Mouse (Mus musculus): ENCODE results near the gene Taf8.

Gene Taf8

DNA sequence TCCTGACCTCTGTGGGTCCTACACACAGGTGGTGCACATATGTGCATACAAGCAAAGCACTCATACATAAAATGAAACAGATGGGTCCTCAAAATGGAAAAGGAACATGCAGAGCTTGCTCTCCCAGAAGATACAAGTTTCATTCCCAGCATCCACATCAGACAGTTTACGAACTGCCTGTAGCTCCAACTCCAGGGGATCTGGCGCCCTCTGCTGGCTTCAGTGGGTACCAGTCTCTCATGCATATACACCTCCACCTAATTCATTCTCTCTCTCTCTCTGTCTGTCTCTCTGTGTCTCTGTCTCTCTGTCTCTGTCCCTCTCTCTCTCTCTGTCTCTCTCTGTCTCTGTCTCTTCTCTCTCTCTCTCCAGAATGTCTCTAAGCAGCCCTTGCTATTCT is 19.7 kb downstream of the Taf8 start:
- DNase-seq: peak; percentile 83 to 87

DNA sequence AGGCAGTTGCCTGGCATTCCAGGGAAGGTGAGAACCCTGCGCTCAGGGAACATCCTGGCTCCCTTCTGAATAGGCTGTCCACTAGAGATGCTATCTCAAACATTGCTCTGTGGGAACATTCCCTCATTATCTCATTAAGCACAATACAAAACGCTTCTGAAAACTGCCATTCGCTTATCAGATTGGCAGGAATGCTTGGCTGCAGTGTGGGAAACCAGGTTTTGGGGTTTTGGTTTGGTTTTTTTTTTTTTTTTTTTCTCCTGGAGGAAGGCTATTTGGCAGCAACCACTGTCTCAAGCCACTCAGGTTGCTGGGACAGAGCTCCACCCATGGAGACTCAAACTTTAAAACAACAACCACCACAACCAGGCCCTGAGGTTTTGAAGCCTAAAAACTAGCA is 22.2 kb downstream of the Taf8 start:
- DNase-seq: no peak

DNA sequence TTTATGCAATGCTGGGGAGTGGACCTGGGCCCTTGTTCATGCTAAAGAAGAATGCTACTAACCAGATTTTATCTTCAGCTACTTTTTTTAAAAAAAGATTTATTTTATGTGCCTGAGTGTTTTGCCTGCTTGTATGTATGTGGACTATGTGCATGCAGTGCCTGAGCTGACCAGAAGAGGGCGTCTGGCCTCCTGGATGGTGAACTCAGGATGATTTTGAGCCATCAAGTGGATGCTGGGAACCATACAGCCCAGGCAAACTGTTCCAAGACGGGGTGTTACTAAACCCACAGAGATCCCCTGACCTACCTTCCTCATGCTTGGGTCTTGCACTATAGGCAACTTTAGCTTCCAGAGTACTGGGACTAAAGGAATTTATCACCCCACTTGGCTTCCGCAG is 26.4 kb downstream of the Taf8 start:
- no peak for DNase-seq

DNA sequence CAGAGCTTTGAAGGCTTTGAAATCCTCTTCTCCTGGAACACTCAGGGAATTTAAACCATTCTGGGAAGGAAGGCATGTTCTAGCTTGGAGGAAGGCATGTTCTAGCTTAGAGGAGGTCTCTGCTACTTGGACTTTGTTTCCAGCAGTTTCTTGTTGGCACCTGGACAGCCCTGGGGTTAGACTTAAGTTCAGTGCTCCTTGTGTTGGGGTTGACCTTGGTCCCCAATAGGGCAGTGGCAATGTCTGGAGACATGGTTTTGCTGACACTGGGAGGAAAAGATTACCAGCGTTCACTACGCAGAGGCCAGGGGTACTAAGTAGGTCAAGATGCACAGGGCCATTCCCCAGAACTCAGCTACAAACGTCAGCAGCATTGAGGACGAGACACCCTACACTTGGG is 26.9 kb downstream of the Taf8 start:
- no peak for DNase-seq

DNA sequence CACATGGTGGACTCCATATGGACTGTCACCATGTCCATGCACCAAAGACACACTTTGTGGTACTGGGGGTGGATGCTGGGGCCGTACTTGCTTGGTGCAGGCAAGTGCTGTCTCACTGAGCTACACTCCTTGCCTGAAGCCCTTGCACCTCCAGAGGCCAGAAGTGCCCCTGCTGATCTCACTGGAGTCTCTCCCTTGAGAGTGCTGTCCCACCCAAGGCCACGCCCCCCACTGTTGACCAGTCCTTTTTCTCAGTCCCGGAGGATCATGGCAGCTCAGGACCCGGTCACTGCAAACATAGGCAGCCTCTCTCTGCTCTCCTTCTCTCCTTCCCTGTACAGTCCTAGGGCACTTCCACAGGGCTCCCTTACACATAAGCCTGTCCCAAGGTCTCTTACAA is 27.8 kb downstream of the Taf8 start:
- no peak for DNase-seq

DNA sequence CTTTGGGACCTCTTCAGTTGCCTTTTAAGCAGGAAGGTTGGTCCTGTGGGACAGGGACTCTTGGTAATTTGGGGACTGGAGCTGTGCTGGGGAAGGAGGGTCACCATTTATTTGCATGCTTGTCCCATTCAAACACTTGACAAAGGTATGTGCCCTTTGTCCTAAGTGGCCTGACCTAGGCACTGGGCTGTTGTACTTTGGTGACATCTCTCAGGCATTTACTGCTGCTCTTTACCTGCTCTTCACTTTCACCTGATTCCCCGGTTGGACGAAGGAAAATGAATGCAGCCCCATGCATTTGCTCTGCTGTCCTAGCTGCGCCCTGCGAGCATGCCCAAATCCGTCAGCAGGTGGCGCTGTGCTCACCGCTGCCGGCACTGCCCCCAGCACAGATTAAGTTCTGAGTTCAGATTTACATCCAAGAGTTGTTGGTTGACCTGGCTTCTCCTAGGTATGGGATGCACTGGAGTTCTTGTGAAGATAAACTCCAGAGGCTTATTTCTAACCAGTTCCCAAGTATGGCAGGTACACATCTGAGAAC is 28.6 kb downstream of the Taf8 start:
- DNase-seq: peak; percentile 58 to 67

DNA sequence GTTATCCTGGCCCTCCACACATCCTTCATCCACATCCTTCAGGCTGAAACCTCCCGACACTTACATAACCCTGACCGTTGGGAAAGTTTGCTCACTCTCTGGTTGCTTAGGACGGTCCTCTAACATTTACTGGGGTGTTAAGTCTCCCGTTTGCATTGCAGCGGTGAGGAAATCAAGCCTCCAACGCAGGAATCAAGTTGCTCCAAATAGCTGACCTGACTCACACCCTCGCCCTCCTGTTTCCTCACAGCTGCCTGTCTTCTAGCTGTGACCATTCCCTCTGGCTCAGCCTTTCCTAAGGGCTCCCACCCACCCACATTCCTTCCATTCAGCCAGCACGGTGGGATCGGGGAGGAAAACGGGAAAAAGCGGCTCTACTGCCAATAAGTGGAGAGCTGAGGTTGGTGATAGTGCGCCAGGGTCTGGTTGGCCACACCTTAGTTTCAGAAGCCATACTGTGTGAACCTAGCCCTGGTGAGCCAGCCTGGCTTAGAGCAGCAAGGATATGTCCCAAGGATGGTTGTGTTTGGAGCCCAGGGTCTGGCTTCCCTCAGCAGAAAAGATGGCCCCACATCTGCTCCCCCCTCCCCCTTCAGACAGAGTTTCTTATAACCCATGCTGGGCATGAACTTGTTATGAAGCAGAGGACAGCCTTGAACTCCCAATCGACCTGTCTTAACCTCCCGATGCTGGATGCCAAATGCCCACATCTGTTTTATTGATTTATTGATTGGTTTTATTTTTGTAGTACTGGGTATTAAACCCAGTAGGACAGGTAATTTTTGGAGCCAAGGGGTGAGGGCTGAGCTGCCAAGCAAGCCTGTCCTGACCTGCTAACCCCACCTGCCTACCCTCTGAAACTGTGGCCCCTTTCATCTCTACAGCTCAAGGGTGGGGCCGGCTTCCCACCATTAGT is 29.4 kb downstream of the Taf8 start:
- DNase-seq: no peak

DNA sequence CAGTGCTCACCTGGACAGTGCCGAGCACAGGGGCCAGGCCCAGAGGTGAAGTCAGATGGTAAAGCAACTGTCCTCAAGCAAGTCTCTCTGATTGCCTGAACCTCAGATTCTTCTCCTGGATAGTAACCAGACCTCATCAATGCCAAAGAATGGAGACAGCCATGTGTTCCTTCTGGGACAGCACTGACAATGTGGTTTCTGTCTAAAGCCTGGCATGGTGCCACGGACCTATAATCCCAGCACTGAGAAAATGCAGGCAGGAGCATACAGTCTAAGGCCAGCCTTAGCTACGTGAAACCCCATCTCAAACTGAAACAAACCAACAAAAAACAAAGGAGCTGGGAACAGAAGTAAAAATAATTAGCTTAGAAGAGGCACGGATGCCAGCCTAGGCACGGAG is 31.4 kb downstream of the Taf8 start:
- peak; percentile 85 to 86 for DNase-seq

DNA sequence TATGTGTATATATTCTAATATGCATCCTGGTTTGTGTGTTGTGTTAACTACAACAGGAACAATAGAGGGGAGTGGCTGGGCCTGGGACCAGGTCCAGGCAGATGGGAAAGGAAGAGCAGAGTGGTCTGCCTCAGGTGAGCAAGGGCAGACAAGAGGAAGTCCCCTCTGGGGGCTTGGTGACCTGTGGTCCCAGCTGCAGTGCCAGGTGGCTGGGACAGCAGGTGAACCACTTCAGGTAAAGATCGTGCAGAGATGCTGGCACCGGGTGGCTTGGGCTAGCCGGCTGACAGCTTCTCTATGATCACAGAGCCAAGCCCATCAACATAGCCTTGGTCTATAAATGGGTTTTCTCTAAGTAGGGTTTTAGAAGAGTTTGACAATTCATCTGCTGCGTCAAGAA is 32.0 kb downstream of the Taf8 start:
- peak; percentile 67 to 78 for DNase-seq

DNA sequence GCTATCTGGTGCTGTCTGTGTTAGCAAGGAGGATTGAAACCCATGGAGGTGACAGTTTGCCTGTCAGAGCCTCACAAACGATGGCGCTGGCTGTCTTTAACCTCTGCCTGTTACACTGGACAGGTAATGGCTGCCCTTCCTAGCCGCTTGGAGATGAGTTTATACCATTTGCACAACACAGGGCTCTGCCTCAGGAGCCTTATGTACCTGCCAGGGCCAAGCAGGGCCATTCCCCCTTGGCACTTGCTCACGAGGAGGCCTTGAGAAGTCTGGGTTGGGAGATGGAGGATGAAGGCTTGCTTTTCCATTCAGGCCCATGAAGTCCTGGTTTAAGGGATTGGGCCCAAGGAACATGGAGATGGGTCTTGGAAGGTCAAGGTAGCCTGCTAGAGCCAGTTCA is 32.5 kb downstream of the Taf8 start:
- DNase-seq: peak in 1 of 2 experiments; percentile 31

DNA sequence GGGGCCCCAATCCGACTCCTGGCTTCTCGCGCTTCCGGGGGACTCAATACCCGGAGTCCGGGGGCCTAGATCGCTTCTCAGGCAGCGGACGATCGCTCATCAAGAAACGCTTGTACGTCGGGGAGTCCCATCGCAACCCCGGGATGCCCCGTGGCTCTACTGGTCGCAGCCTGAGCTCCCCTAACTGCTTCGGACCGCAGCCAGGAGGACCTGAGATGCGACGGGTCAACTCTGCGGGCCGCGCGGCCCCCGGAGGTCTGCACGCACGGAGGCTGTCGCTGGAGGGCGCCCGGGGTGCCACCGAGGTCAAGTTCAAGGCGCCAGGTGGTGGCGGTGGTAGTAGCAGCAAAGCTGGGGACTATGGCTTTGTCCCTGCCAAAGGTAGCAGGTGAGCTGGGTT is 33.6 kb downstream of the Taf8 start:
- DNase-seq: peak; percentile 38 to 42

DNA sequence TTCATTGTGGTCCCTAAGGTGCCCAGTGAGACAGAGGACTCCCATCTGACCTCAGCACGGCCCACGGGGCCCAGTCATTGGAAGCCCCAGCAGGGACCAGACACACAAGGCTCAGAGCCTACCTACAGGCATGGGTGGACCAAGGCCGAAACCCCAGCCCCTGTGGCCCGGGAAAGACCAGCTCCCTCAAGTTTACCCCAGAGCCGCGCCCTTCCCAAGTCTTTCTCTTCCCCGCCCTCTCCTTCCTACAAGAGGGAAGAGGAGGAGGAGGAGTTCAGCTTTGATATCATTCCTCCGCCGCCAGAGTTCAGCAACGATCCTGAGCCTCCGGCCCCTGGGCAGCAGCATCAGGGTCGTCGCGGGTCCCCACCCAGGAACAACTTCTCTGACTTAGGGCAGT is 34.0 kb downstream of the Taf8 start:
- DNase-seq: no peak

DNA sequence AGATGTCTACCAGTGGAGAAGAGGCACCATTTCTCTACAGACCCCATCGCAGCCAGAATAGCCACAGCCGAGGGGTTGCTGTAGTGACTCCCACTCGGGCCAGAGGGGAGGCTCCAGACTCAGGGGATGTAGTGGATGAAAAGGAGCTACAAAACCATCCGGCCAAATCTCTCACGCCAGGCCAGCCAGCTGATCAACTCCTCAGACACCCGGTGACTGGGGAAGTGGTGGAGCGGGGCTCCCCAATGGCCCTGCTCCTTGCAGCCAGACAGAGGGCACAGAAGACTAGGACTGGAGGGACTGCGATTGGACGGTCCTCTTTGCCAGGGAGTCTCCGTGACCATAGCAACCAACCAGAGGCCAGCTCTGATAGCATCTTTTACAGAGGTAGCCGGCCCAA is 34.4 kb downstream of the Taf8 start:
- no peak for DNase-seq

DNA sequence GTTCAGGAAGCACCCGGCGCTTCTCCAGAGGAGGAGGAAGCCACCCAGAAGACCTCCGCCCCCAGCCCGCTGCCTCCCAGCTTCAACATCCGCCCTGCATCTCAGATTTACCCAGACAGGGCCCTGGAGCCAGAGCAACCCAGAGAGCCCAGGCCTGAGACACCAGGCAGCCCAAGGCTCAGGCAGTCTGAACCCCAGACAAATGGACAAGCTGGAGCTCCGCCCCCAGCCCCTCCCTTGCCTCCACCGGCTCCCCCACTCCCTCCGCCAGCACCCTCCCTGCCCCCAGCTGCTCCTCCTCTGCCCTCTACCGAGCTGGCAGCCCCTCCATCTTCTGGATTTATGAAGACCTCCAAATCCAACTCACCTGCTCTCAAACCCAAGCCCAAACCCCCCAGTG is 35.8 kb downstream of the Taf8 start:
- DNase-seq: peak in 1 of 2 experiments; percentile 28

DNA sequence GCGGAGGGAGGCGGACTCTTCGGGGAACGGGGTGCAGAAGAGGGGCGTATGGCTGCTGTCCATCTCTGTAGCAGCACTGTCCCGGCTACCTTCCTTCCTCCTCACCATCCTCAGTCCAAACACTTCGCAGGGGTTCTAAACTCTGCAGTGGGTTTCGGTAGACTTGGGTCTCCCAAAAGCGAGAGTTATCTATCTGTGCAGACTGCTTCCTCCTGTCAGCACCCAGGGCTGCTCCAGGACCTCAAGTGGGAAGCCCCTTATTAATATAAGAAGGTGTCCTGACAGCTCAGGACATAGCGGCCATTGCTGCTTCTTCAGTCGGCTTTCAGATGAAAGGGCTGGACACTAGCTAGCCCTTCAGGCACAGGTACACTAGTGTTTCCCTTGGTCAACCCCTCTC is 37.1 kb downstream of the Taf8 start:
- no peak for DNase-seq

DNA sequence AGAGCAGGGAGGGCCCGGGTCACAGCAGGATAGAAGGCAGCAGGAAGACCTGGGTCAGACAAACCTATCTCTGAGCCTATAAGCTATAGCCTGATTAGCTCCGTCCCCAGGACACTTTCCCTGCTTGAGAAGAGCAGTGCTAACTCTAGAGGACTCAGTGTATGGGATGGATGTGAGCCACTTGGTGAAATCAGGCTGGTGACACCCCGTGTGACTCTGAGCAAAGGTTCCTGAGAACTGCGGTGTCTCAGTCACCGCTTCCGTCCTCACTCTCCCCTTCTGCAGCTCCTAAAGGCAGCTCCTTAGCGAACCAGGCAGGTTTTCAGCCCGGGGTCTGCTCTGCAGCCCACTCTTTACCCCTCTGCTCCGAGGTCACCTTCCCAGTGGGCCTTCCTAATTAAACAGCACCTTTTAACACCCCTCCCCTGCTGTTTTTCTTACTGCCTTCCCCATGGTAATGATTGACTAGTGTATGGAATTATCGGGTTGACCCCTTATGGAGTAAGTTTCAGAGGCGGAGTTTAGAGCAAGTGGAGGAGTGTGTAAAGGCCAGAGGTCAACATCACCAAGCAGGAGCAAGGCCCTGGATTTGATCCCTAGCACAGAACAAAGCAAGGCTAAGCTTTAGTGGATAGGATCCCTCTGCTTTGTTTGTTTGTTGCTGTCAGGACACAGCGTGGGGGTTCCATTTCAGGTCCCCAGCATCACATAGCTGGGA is 37.7 kb downstream of the Taf8 start:
- no peak for DNase-seq

DNA sequence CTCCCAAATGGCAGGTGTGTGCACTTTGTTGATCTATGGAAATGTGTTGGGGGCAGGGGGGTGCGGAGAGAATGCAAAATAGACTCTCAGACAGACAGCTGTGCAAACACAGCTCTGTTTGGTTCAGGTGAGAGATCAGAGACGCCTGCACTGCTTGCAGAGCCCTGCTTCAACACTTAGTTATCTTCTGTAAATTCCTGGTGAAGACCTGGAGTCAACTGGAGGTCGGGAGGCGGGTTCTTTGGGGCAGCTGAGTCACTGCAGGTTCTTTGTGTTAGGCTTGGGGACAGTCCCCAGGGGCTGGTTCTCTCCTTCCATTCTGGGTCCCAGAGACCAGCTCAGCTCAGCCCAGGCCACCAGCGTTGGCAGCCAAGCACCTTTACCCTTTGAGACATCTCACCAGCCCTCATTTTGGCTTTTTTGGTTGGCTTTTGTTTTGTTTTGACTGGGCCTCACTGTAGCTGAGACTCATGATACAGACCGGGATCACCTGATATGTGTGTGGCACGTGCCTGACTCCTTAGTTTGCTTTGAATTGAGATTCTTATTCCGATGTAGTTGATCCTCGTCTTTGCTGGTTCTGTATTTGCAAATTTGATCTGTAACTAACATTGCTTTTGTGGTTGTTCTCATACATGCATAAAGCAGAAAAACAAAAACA is 39.2 kb downstream of the Taf8 start:
- no peak for DNase-seq

DNA sequence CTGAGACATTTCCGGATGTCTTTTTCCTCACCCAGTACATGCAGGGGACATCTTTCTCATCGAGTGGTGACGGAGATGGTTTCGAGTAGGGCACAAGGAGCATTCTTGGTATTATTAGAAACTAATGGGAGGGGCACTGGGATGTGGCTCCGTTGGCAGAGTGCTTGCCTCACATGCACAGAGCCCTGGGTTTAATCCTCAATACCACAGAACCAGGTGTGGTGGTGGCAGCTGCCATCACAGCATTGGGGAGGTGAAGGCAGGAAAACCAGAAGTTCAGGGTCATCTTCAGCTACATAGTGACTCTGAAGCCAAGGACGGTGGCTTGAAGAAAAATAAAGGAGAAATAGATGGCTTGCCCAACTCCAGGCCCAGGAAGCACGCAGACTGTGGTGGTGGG is 39.9 kb downstream of the Taf8 start:
- DNase-seq: no peak

DNA sequence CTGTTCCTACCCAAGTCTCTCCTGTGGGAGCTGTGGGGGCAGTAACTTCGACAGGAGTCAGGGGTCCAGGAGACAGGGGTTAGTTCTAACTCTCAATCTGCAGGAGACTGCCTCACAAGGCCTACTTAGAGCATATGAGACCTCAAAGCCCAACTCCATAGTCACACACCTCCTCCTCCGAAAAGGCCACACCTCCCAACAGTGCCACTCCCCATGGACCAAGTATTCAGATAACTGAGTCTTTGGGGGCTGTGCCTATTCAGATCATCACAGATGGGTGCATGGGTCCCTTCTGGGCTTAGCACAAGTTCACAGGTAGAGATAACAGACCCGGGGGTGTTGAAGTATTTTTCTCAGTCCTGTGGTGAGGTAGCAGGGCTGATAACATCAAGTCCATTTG is 40.4 kb downstream of the Taf8 start:
- no peak for DNase-seq

DNA sequence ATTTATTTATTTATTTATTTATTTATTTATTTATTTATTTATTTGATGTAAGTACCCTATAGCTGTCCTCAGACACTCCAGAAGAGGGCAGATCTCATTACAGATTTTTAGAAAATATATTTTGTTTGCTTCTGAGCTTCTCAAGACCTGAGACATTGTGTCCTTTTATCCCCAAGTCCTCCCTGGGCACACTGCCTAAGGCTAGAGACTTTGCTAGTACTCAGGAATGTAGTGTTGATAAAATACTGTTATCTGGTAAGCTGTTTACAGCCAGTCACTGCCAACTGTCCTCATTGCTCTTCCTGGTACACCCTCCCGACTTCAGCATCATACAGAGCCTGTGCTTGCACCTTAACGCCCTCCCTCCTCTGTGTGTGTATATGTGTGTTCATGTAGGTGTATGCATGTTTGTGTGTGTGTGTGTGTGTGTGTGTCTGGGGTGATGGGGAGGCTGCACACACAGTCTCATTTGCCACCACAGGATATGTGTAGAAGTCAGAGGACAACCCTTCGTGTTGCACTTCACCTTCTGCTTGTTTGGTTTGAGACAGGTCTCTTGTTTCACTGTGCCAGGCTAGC is 42.7 kb downstream of the Taf8 start:
- DNase-seq: no peak

DNA sequence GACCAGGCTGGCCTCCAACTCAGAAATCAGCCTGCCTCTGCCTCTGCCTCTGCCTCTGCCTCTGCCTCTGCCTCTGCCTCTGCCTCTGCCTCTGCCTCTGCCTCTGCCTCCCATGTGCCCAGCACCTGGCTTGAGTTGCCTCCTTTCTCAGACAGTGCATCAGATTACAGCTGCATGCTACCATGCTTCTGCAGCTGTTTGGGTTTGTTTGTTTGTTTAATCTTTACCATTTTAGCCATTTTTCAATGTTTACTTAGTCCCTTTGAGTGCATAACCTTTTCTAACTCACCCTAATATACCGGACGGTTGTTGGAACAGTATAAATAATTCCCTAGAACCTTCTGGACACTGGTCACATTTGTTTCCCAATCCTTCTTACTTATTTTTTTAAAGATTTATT is 43.2 kb downstream of the Taf8 start:
- no peak for DNase-seq

DNA sequence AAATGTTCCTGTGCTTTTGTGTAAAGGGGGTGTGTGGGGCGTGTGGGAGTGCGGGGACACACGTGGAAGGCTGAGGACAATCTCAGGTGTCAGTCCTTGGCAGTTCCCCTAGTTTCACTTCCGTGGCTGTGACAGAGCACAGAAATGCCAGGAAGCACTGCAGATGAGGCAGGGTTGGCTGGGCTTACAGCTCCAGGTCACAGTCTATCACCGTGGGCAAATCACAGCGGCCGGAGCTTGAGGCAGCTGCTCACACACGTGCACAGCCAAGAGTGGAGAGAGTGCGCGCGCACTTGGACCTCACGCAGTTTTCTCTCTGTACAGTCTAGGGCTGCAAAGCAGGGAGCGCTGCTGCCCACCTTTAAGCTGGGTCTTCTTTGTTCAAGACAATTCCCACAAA is 43.8 kb downstream of the Taf8 start:
- DNase-seq: peak; percentile 41 to 49

DNA sequence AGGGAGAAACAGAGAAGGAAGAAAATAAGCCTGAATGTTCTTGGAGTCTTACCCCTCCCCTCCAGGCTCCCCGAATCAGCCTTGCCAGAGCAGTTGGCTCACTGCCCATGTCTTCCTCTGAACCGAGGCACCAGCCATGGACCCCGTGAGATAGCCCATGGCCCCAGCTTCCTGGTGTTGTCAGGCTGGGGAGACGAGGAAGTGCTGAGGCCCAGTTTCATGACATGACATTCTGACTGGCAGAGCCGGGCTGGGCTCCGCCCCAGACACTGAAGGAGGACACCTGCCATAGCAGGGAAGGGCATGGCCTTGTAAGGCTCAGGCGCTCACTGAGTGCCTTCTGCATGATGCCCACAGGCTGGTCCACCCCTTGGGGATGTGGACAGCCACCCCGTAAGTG is 47.4 kb downstream of the Taf8 start:
- peak; percentile 41 to 50 for DNase-seq
